Mouse (Mus musculus) adrenal gland, adult 2 months (tissue): Measurements from ENCODE around the gene Gle1. TPM values are rescaled to one million over a fixed set of nuclear protein-coding genes. Genes with fewer than 3 reads are reported as not detected.
A peak's percentile ranks its signal among the peaks of the same experiment; 100 is the strongest.
"Not testable (repeated sequence)": the region's sequence is repeated elsewhere in the genome, so short reads cannot be mapped to it uniquely, and the experiment has no call there.

Experiments used
- DNase-seq: peaks from one replicate; pipeline ENCODE4 v3.0.0; 2021
- long read RNA-seq: library from polyadenylated mRNA; stranded (forward); transcript quantifications from one replicate; pipeline ENCODE4 v2.0.0, GENCODE M21; 2021
- polyA plus RNA-seq: library from polyadenylated mRNA; depleted of rRNA; stranded (reverse); fragments of >200 nt; gene quantifications from 2 replicates; pipeline ENCODE4 v1.2.3, GENCODE M21; 2012; rRNA removed
- total RNA-seq, 2 experiments: library from RNA; stranded (reverse); gene quantifications; 2 replicates each; pipeline ENCODE4 v1.2.3; 2021

Gene Gle1
- 10 to 100 TPM; 33.0 to 33.5 TPM for total RNA-seq
- 9.5 and 12.2 TPM in 2 replicates for polyA plus RNA-seq
- long read RNA-seq, full-length matches to known transcripts: 37 of 48 reads
- long read RNA-seq, partial matches to known transcripts: 8 of 48 reads
- long read RNA-seq, other reads (novel, unspliced or antisense): 3 of 48 reads

- peak; percentile 98 for DNase-seq
Observed at GRCm38 (mm10) chr2:29934906-29935599, at the start of gene Gle1. TSS of gene Gle1 (plus strand) at chr2:29935426.

GRCm38 (mm10) chr2:29886659-29887292 is 48.5 kb upstream of the Gle1 start:
- DNase-seq: not testable (repeated sequence)

- DNase-seq: peak; percentile 100
Observed at GRCm38 (mm10) chr2:29889066-29889944, 45.9 kb upstream of the Gle1 start, which contains the start of gene Odf2. TSS of gene Odf2 (plus strand) at chr2:29889221.

GRCm38 (mm10) chr2:29889991-29890833 is 45.0 kb upstream of the Gle1 start:
- DNase-seq: peak; percentile 93

- no peak for DNase-seq
Observed at GRCm38 (mm10) chr2:29891773-29892172, 43.5 kb upstream of the Gle1 start.

- DNase-seq: no peak
Observed at GRCm38 (mm10) chr2:29896071-29896470, 39.2 kb upstream of the Gle1 start.

- DNase-seq: no peak
Observed at GRCm38 (mm10) chr2:29897366-29897765, 37.9 kb upstream of the Gle1 start.

GRCm38 (mm10) chr2:29898081-29898480 is 37.1 kb upstream of the Gle1 start:
- no peak for DNase-seq

- DNase-seq: no peak
Observed at GRCm38 (mm10) chr2:29902194-29902593, 33.0 kb upstream of the Gle1 start.

GRCm38 (mm10) chr2:29908171-29908570 is 27.1 kb upstream of the Gle1 start:
- not testable (repeated sequence) for DNase-seq

GRCm38 (mm10) chr2:29910042-29910441 is 25.2 kb upstream of the Gle1 start:
- DNase-seq: no peak

GRCm38 (mm10) chr2:29917621-29918020 is 17.6 kb upstream of the Gle1 start:
- peak; percentile 76 for DNase-seq

- DNase-seq: peak; percentile 45
Observed at GRCm38 (mm10) chr2:29922011-29922410, 13.2 kb upstream of the Gle1 start.

GRCm38 (mm10) chr2:29926542-29926941 is 8.7 kb upstream of the Gle1 start:
- no peak for DNase-seq

- DNase-seq: no peak
Observed at GRCm38 (mm10) chr2:29930506-29930905, 4.7 kb upstream of the Gle1 start.

GRCm38 (mm10) chr2:29931194-29931593 is 4.0 kb upstream of the Gle1 start:
- DNase-seq: no peak

GRCm38 (mm10) chr2:29940073-29940472 is 4.8 kb downstream of the Gle1 start:
- DNase-seq: no peak

- DNase-seq: no peak
Observed at GRCm38 (mm10) chr2:29940826-29941225, 5.6 kb downstream of the Gle1 start.

- DNase-seq: peak; percentile 46
Observed at GRCm38 (mm10) chr2:29944723-29945122, 9.5 kb downstream of the Gle1 start.

GRCm38 (mm10) chr2:29948896-29949295 is 13.7 kb downstream of the Gle1 start:
- DNase-seq: no peak

GRCm38 (mm10) chr2:29961246-29961645 is 26.0 kb downstream of the Gle1 start:
- no peak for DNase-seq
